Mouse (Mus musculus) midbrain, postnatal 0 days (tissue): ENCODE measurements around the gene Hfm1. TPM values are rescaled to one million over a fixed set of nuclear protein-coding genes. Genes with fewer than 3 reads are reported as not detected.
A peak's percentile ranks its signal among the peaks of the same experiment; 100 is the strongest.

ENCODE experiments used
- ATAC-seq: fragments of 200-750 bp; cut with Nextera tagmentation; 2 replicates; pipeline ENCODE4 v1.8.0; 2017; ENCODE audit warnings: moderate number of reproducible peaks, mild to moderate bottlenecking, moderate TSS enrichment, moderate library complexity; ENCODE audit not compliant: low FRiP score
- DNase-seq: peaks from one replicate; pipeline ENCODE4 v3.0.0-alpha.2; 2015; ENCODE audit warnings: low spot score
- H3K27ac ChIP-seq: fragments of 300-500 bp; sonication (generic); 2 replicates; pipeline ENCODE4 v1.5.1; 2014; ENCODE audit warnings: low read depth, mild to moderate bottlenecking, low read length, mixed read lengths
- H3K27me3 ChIP-seq: fragments of 300-500 bp; sonication (generic); 2 replicates; pipeline ENCODE4 v1.6.1; 2014; ENCODE audit warnings: low read length, control low read depth, mixed read lengths; ENCODE audit not compliant: insufficient read depth
- H3K36me3 ChIP-seq: fragments of 300-500 bp; sonication (generic); 2 replicates; pipeline ENCODE4 v1.6.1; 2014; ENCODE audit warnings: low read length, control low read depth, mixed read lengths; ENCODE audit not compliant: insufficient read depth
- H3K4me1 ChIP-seq: fragments of 300-500 bp; sonication (generic); 2 replicates; pipeline ENCODE4 v1.6.1; 2014; ENCODE audit warnings: mild to moderate bottlenecking, control low read depth, antibody characterized with exemption, low read length, mixed read lengths; ENCODE audit not compliant: insufficient read depth
- H3K4me2 ChIP-seq: fragments of 300-500 bp; sonication (generic); 2 replicates; pipeline ENCODE4 v1.6.1; 2014; ENCODE audit warnings: low read depth, mild to moderate bottlenecking, low read length, mixed read lengths; ENCODE audit not compliant: poor library complexity, severe bottlenecking
- H3K4me3 ChIP-seq: fragments of 300-500 bp; sonication (generic); 2 replicates; pipeline ENCODE4 v1.5.1; 2014; ENCODE audit warnings: low read depth, mild to moderate bottlenecking, low read length, moderate library complexity
- H3K9ac ChIP-seq: fragments of 300-500 bp; sonication (generic); replicated peaks from 2 replicates; pipeline ENCODE4 v1.6.1; 2014; ENCODE audit warnings: mild to moderate bottlenecking, low read length, moderate library complexity, mixed read lengths; ENCODE audit not compliant: poor library complexity, severe bottlenecking
- H3K9me3 ChIP-seq: fragments of 300-500 bp; sonication (generic); 2 replicates; pipeline ENCODE4 v1.6.1; 2016; ENCODE audit warnings: low read length, control low read depth
- CTCF ChIP-seq: IDR thresholded peaks from 2 replicates; pipeline ENCODE4 v1.5.1; 2016; ENCODE audit warnings: antibody characterized with exemption, mild to moderate bottlenecking
- WGBS: fragments of 180-500 bp; shearing (Covaris S2); extraction: QIAGEN DNeasy Blood & Tissue Kit; methylation state at CpG from one replicate; pipeline ENCODE4 v1.1.7; 2014; 5-methylcytosine and 5-hydroxymethylcytosine counted together
- microRNA-seq: library from miRNA; unstranded; fragments of <30 nt; microRNA quantifications from one replicate; pipeline ENCODE4, GENCODE M21; 2016; ENCODE audit warnings: borderline number of aligned reads
- polyA plus RNA-seq: library from polyadenylated mRNA; unstranded; fragments of >200 nt; fragmentation: Nextera tagmentation; extraction: Ambion mirVana; gene quantifications from 2 replicates; pipeline ENCODE4 v1.2.1, GENCODE M21; 2015
- total RNA-seq: library from RNA; depleted of rRNA; stranded (reverse); fragments of >200 nt; gene quantifications from 2 replicates; pipeline ENCODE4 v1.2.3, GENCODE M21; 2014; rRNA removed

The Hfm1 gene
- total and polyA plus RNA-seq, 2 experiments from 2014 or later, result 5.3 to 5.7 TPM

GRCm38 (mm10) chr5:106801886-106802798 is 124.0 kb downstream of the Hfm1 start:
- DNase-seq, result peak; percentile 93
- Histone ChIP-seq H3K27ac (no peak overlapping the region), H3K27me3 (no peaks in the 10 kb centered on the region), H3K9ac (peak overlapping the region; percentile 37; the same call in 1 of the 2 replicates), H3K36me3 (no peaks in the 10 kb centered on the region), H3K4me3 (peak overlapping the region; percentile 22), H3K4me2 (peak overlapping the region; percentile 51), H3K9me3 (no peaks in the 10 kb centered on the region), H3K4me1 (no peaks in the 10 kb centered on the region)
- WGBS, result 6% methylated on average over 32 of the region's 32 CpGs
- TF ChIP-seq CTCF, result peak; percentile 99
- ATAC-seq, result peak; percentile 84

GRCm38 (mm10) chr5:106801215-106801863 is 124.8 kb downstream of the Hfm1 start:
- 21% methylated on average over 9 of the region's 9 CpGs for WGBS
- H3K27me3 ChIP-seq, result no peaks in the 10 kb centered on the region
- H3K4me2 ChIP-seq, result peak overlapping the region; percentile 51; the same call in 1 of the 2 replicates
- H3K9me3 ChIP-seq, result no peaks in the 10 kb centered on the region
- TF ChIP-seq CTCF, result 0 out of 2 replicates have a peak, but pooled peaks have one; percentile 8
- H3K4me1 ChIP-seq, result no peaks in the 10 kb centered on the region
- no peak overlapping the region for H3K27ac ChIP-seq
- peak; percentile 37 for DNase-seq
- H3K36me3 ChIP-seq, result no peaks in the 10 kb centered on the region
- peak; percentile 44 for ATAC-seq
- no peak overlapping the region for H3K4me3 ChIP-seq
- no peak overlapping the region for H3K9ac ChIP-seq

- DNase-seq (no peak), ATAC-seq (no peak)
- Histone ChIP-seq H3K9me3 (no peaks in the 10 kb centered on the region), H3K4me3 (no peak overlapping the region), H3K27ac (no peak overlapping the region), H3K27me3 (no peaks in the 10 kb centered on the region), H3K9ac (no peak overlapping the region), H3K36me3 (no peaks in the 10 kb centered on the region), H3K4me2 (no peak overlapping the region), H3K4me1 (no peaks in the 10 kb centered on the region)
- WGBS, result 39% methylated on average over 5 of the region's 5 CpGs
- no peak for TF ChIP-seq CTCF
Measured at GRCm38 (mm10) chr5:106797896-106798295, 128.2 kb downstream of the Hfm1 start.

- peak; percentile 25; the same call in 1 of the 2 replicates for ATAC-seq
- Histone ChIP-seq H3K27me3 (no peaks in the 10 kb centered on the region), H3K36me3 (no peaks in the 10 kb centered on the region), H3K4me1 (no peaks in the 10 kb centered on the region; the same call in 1 of the 2 replicates), H3K27ac (no peak overlapping the region), H3K9ac (no peak overlapping the region), H3K4me3 (no peak overlapping the region), H3K4me2 (no peak overlapping the region), H3K9me3 (no peaks in the 10 kb centered on the region)
- TF ChIP-seq CTCF, result peak; percentile 85
- 11% methylated on average over 6 of the region's 6 CpGs for WGBS
- DNase-seq, result peak; percentile 75
Measured at GRCm38 (mm10) chr5:106791241-106791572, 134.9 kb downstream of the Hfm1 start.

GRCm38 (mm10) chr5:106790496-106791240 is 135.5 kb downstream of the Hfm1 start:
- H3K36me3 ChIP-seq, result no peaks in the 10 kb centered on the region
- no peak overlapping the region for H3K27ac ChIP-seq
- no peak overlapping the region for H3K9ac ChIP-seq
- no peak for TF ChIP-seq CTCF
- ATAC-seq (no peak; the same call in 1 of the 2 replicates), DNase-seq (no peak)
- WGBS, result 43% methylated on average over 5 of the region's 5 CpGs
- no peaks in the 10 kb centered on the region for H3K9me3 ChIP-seq
- H3K27me3 ChIP-seq, result no peaks in the 10 kb centered on the region
- no peak overlapping the region for H3K4me2 ChIP-seq
- no peaks in the 10 kb centered on the region; the same call in 1 of the 2 replicates for H3K4me1 ChIP-seq
- H3K4me3 ChIP-seq, result no peak overlapping the region

Small RNAs within 50 kb of the gene (microRNA-seq; reads per million reads assigned to microRNA genes)
- not detected for gene Gm27527

Other genes with a start within 250 kb of the Hfm1 start
- gene Zfp644, start 229.0 kb downstream of the Hfm1 start, total RNA-seq, result 89.7 and 119 TPM in 2 replicates
- 64.9 and 72.2 TPM in 2 replicates for gene Zfp644, start 229.0 kb downstream of the Hfm1 start, polyA plus RNA-seq
- gene Cdc7, start 38.0 kb upstream of the Hfm1 start, total RNA-seq, result 25.0 and 27.8 TPM in 2 replicates
- 24.7 and 27.3 TPM in 2 replicates for gene Cdc7, start 38.0 kb upstream of the Hfm1 start, polyA plus RNA-seq